Mouse (Mus musculus): ENCODE results near the gene Prr5l. TPM values are rescaled to one million over a fixed set of nuclear protein-coding genes. Genes with fewer than 3 reads are reported as not detected.

Prr5l gene
- polyA plus RNA-seq, 2 experiments = 16.4 to 27.3 TPM

- ATAC-seq (ENCODE audit: low FRiP score, low read depth) (no peak), DNase-seq (ENCODE audit: low spot score) (no peak)
- Histone ChIP-seq H3K9me3 (ENCODE audit: control insufficient read depth, low read length) (no peaks in the 10 kb centered on the region), H3K27me3 (ENCODE audit: control insufficient read depth, insufficient read depth, low read length) (no peaks in the 10 kb centered on the region), H3K27ac (replicated peaks; ENCODE audit: low read depth, low read length) (no peak overlapping the region), H3K4me1 (ENCODE audit: control insufficient read depth, insufficient read depth, low read length) (no peaks in the 10 kb centered on the region), H3K36me3 (ENCODE audit: control insufficient read depth, insufficient read depth, low read length) (no peaks in the 10 kb centered on the region), H3K9ac (ENCODE audit: low read depth, low read length, severe bottlenecking) (no peak overlapping the region), H3K4me2 (replicated peaks; ENCODE audit: low read depth, low read length, severe bottlenecking) (no peak overlapping the region), H3K4me3 (replicated peaks; ENCODE audit: low read length) (no peak overlapping the region)
- TF ChIP-seq POLR2A (IDR thresholded peaks at IDR 0.05; ENCODE audit: borderline replicate concordance, extremely low read depth, insufficient read depth, insufficient read length) = no peak
- WGBS = 89% methylated on average over 4 of the region's 4 CpGs
These were observed 39.5 kb upstream of the Prr5l start for GRCm38 (mm10) chr2:101922302-101922701.

- no peak overlapping the region for H3K9ac ChIP-seq (ENCODE audit: low read depth, low read length, severe bottlenecking)
- H3K27ac ChIP-seq (replicated peaks; ENCODE audit: low read depth, low read length) = no peak overlapping the region
- no peak for ATAC-seq (ENCODE audit: low FRiP score, low read depth)
- no peaks in the 10 kb centered on the region for H3K27me3 ChIP-seq (ENCODE audit: control insufficient read depth, insufficient read depth, low read length)
- 39% methylated on average over 2 of the region's 2 CpGs for WGBS
- TF ChIP-seq POLR2A (IDR thresholded peaks at IDR 0.05; ENCODE audit: borderline replicate concordance, extremely low read depth, insufficient read depth, insufficient read length) = no peak
- no peaks in the 10 kb centered on the region for H3K36me3 ChIP-seq (ENCODE audit: control insufficient read depth, insufficient read depth, low read length)
- no peak overlapping the region for H3K4me3 ChIP-seq (replicated peaks; ENCODE audit: low read length)
- no peaks in the 10 kb centered on the region for H3K4me1 ChIP-seq (ENCODE audit: control insufficient read depth, insufficient read depth, low read length)
- H3K9me3 ChIP-seq (ENCODE audit: control insufficient read depth, low read length) = no peaks in the 10 kb centered on the region
- no peak overlapping the region for H3K4me2 ChIP-seq (replicated peaks; ENCODE audit: low read depth, low read length, severe bottlenecking)
- DNase-seq (ENCODE audit: low spot score) = no peak
These were observed 37.3 kb upstream of the Prr5l start for GRCm38 (mm10) chr2:101920136-101920554.

- ATAC-seq (ENCODE audit: low FRiP score, low read depth) (no peak), DNase-seq (ENCODE audit: low spot score) (no peak)
- Histone ChIP-seq H3K27me3 (ENCODE audit: control insufficient read depth, insufficient read depth, low read length) (no peaks in the 10 kb centered on the region), H3K27ac (replicated peaks; ENCODE audit: low read depth, low read length) (no peak overlapping the region), H3K9ac (ENCODE audit: low read depth, low read length, severe bottlenecking) (no peak overlapping the region), H3K4me2 (replicated peaks; ENCODE audit: low read depth, low read length, severe bottlenecking) (no peak overlapping the region), H3K4me1 (ENCODE audit: control insufficient read depth, insufficient read depth, low read length) (no peaks in the 10 kb centered on the region), H3K36me3 (ENCODE audit: control insufficient read depth, insufficient read depth, low read length) (no peaks in the 10 kb centered on the region), H3K9me3 (ENCODE audit: control insufficient read depth, low read length) (no peaks in the 10 kb centered on the region), H3K4me3 (replicated peaks; ENCODE audit: low read length) (no peak overlapping the region)
- WGBS = 71% methylated on average over 7 of the region's 7 CpGs
- no peak for TF ChIP-seq POLR2A (IDR thresholded peaks at IDR 0.05; ENCODE audit: borderline replicate concordance, extremely low read depth, insufficient read depth, insufficient read length)
These were observed 35.7 kb upstream of the Prr5l start for GRCm38 (mm10) chr2:101918518-101918917.

- H3K4me3 ChIP-seq (replicated peaks; ENCODE audit: low read length) = no peak overlapping the region
- no peaks in the 10 kb centered on the region for H3K36me3 ChIP-seq (ENCODE audit: control insufficient read depth, insufficient read depth, low read length)
- no peak overlapping the region for H3K27ac ChIP-seq (replicated peaks; ENCODE audit: low read depth, low read length)
- no peak for DNase-seq (ENCODE audit: low spot score)
- ATAC-seq (ENCODE audit: low FRiP score, low read depth) = no peak
- H3K4me1 ChIP-seq (ENCODE audit: control insufficient read depth, insufficient read depth, low read length) = peaks cover 4% of the 10 kb centered on the region; the same call in 1 of the 2 replicates
- no peaks in the 10 kb centered on the region for H3K27me3 ChIP-seq (ENCODE audit: control insufficient read depth, insufficient read depth, low read length)
- no peak overlapping the region for H3K4me2 ChIP-seq (replicated peaks; ENCODE audit: low read depth, low read length, severe bottlenecking)
- TF ChIP-seq POLR2A (IDR thresholded peaks at IDR 0.05; ENCODE audit: borderline replicate concordance, extremely low read depth, insufficient read depth, insufficient read length) = no peak
- no peak overlapping the region for H3K9ac ChIP-seq (ENCODE audit: low read depth, low read length, severe bottlenecking)
- 93% methylated on average over 15 of the region's 15 CpGs for WGBS
- H3K9me3 ChIP-seq (ENCODE audit: control insufficient read depth, low read length) = no peaks in the 10 kb centered on the region
These were observed 26.7 kb upstream of the Prr5l start for GRCm38 (mm10) chr2:101909326-101910080.

- Histone ChIP-seq H3K4me2 (replicated peaks; ENCODE audit: low read depth, low read length, severe bottlenecking) (no peak overlapping the region), H3K27me3 (ENCODE audit: control insufficient read depth, insufficient read depth, low read length) (no peaks in the 10 kb centered on the region), H3K27ac (replicated peaks; ENCODE audit: low read depth, low read length) (no peak overlapping the region), H3K9ac (ENCODE audit: low read depth, low read length, severe bottlenecking) (no peak overlapping the region), H3K4me3 (replicated peaks; ENCODE audit: low read length) (no peak overlapping the region), H3K4me1 (ENCODE audit: control insufficient read depth, insufficient read depth, low read length) (peaks cover 4% of the 10 kb centered on the region; the same call in 1 of the 2 replicates), H3K36me3 (ENCODE audit: control insufficient read depth, insufficient read depth, low read length) (no peaks in the 10 kb centered on the region), H3K9me3 (ENCODE audit: control insufficient read depth, low read length) (no peaks in the 10 kb centered on the region)
- 82% methylated on average over 13 of the region's 13 CpGs for WGBS
- no peak for DNase-seq (ENCODE audit: low spot score)
- no peak for TF ChIP-seq POLR2A (IDR thresholded peaks at IDR 0.05; ENCODE audit: borderline replicate concordance, extremely low read depth, insufficient read depth, insufficient read length)
- ATAC-seq (ENCODE audit: low FRiP score, low read depth) = no peak
These were observed 25.9 kb upstream of the Prr5l start for GRCm38 (mm10) chr2:101908773-101909172.

All from limb, embryonic 14.5 days (tissue).